Mouse (Mus musculus) neural tube, embryonic 12.5 days (tissue): ENCODE results near the gene Ralgps1. TPM values are rescaled to one million over a fixed set of nuclear protein-coding genes. Genes with fewer than 3 reads are reported as not detected.

Experiments
- ATAC-seq: fragments of 200-750 bp; cut with Nextera tagmentation; 2 replicates; pipeline ENCODE4 v1.8.0; 2017; ENCODE audit warnings: low read depth, mild to moderate bottlenecking, moderate TSS enrichment, moderate library complexity; ENCODE audit not compliant: low FRiP score
- H3K27ac ChIP-seq: fragments of 300-500 bp; sonication (generic); 2 replicates; pipeline ENCODE4 v1.5.1; 2016
- H3K27me3 ChIP-seq: fragments of 300-500 bp; sonication (generic); replicated peaks from 2 replicates; pipeline ENCODE4 v1.6.1; 2016; ENCODE audit warnings: mild to moderate bottlenecking
- H3K36me3 ChIP-seq: fragments of 300-500 bp; sonication (generic); 2 replicates; pipeline ENCODE4 v1.6.1; 2016; ENCODE audit warnings: mild to moderate bottlenecking
- H3K4me1 ChIP-seq: fragments of 300-500 bp; sonication (generic); 2 replicates; pipeline ENCODE4 v1.6.1; 2016
- H3K4me2 ChIP-seq: fragments of 300-500 bp; sonication (generic); replicated peaks from 2 replicates; pipeline ENCODE4 v1.6.1; 2016; ENCODE audit warnings: mild to moderate bottlenecking
- H3K4me3 ChIP-seq: fragments of 300-500 bp; sonication (generic); 2 replicates; pipeline ENCODE4 v1.5.1; 2016
- H3K9ac ChIP-seq: fragments of 300-500 bp; sonication (generic); 2 replicates; pipeline ENCODE4 v1.6.1; 2016; ENCODE audit warnings: mild to moderate bottlenecking
- H3K9me3 ChIP-seq: fragments of 300-500 bp; sonication (generic); 2 replicates; pipeline ENCODE4 v1.6.1; 2016; ENCODE audit warnings: mild to moderate bottlenecking
- WGBS: fragments of 180-500 bp; shearing (Covaris S2); methylation state at CpG from one replicate; pipeline ENCODE4 v1.1.7; 2016; 5-methylcytosine and 5-hydroxymethylcytosine counted together
- polyA plus RNA-seq: library from polyadenylated mRNA; unstranded; fragments of >200 nt; fragmentation: Nextera tagmentation; extraction: Ambion mirVana; gene quantifications from 2 replicates; pipeline ENCODE4 v1.2.1, GENCODE M21; 2016

Ralgps1 gene
- polyA plus RNA-seq = 25.9 and 27.6 TPM in 2 replicates

DNA sequence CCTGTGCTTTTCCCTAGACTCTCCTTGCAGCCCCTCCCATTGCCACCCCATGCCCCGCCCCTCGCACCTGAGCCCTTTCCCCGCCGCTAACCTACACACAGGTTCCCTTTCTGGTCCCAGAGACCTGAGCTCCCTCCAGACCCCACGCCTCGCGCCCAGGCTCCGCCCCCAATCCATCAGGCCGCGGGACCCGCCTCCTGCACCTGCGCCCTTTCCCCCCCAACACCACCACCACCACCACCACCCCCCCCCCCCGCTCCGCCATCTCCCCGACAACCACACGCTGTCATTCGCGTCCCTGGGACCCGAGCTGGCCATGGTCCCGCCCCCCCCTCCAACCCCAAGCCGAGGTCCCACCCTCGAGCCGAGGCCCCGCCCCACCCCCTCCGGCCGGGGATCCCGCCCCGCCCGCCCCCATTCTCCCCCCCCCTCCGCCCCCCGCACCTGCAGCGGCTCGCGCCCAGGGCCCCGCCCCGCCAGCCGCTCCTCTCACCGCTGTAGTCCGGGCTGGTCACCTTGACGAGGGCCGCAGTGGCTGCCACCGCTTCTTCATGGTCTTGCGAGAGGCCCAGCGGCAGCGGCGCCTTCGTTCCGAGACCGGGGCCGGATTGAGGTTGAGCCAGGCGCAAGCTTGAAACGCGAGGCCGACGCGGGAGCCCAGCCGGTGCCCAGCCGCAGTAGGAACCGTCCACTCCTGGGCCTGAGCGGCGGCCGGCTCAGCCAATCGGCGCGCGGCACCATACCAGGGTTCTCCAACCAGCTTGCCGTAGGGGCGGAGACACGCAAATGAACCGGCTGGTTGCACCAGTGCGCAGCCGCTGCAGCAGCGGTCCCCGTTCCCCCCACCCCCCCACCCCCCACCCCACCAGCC is at the start of gene Ralgps1:
Gene Ralgps1 (minus strand): TSS at position 710 of the 871 bp plus-strand sequence.
- Histone ChIP-seq H3K9ac (peak within 1 kb of the TSS; percentile 67), H3K9me3 (no peaks in the 10 kb centered on the region), H3K4me3 (peak within 1 kb of the TSS; percentile 73), H3K4me1 (peaks cover 10% of the 10 kb centered on the region; the same call in 1 of the 2 replicates), H3K27me3 (no peaks in the 10 kb centered on the region), H3K36me3 (no peaks in the 10 kb centered on the region), H3K27ac (peak within 1 kb of the TSS; percentile 97), H3K4me2 (peak within 1 kb of the TSS; percentile 84)
- WGBS = under 1% methylated on average over 53 of the region's 74 CpGs
- ATAC-seq = peak; percentile 99

DNA sequence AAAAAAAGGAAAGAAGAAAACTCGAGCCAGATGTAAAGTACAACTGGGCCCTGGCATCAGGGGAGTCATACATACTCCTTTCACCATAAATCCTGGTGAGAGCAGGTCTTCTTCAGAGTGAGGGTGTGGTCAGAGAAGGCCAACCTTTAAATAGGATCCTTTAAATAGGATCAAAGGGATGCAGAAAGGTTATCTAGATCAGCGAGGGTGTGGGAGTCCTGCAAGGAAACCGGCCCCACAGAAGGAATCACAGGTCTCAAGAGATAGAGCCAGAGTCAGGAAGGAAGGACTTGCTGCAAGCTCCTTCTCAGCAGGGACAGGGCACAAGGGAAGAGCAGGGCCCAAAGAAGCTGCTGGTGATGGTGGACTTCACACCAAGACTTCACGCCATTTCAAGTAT is 46.2 kb upstream of the Ralgps1 start:
- Histone ChIP-seq H3K27me3 (no peaks in the 10 kb centered on the region), H3K9ac (no peak overlapping the region), H3K4me2 (no peak overlapping the region), H3K4me3 (no peak overlapping the region), H3K36me3 (peaks cover 12% of the 10 kb centered on the region), H3K4me1 (no peaks in the 10 kb centered on the region), H3K27ac (no peak overlapping the region), H3K9me3 (no peaks in the 10 kb centered on the region)
- WGBS = 83% methylated on average over 4 of the region's 4 CpGs
- no peak for ATAC-seq

DNA sequence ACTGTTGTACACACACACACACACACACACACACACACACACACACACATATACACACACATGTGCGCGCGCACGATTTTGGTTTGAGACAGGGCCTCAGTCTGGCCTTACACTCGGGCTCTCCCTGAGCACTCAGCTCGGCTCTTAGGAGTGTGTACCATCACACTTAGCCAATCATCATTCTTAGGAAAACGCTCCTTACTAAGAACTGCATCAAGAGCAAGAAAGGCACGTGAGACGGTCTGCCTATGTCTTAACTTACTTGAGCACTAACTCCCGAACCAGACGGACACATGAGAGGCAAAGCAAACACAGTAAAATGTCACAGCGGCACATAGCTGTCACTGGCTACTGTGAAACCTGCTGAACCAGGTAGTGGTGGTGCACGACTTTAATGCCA is 42.7 kb upstream of the Ralgps1 start:
- no peak for ATAC-seq
- H3K9ac ChIP-seq = no peak overlapping the region
- H3K4me2 ChIP-seq = no peak overlapping the region
- peaks cover 27% of the 10 kb centered on the region for H3K36me3 ChIP-seq
- no peak overlapping the region for H3K4me3 ChIP-seq
- H3K27me3 ChIP-seq = no peaks in the 10 kb centered on the region
- H3K4me1 ChIP-seq = no peaks in the 10 kb centered on the region
- WGBS = 95% methylated on average over 13 of the region's 13 CpGs
- H3K9me3 ChIP-seq = no peaks in the 10 kb centered on the region
- no peak overlapping the region for H3K27ac ChIP-seq

DNA sequence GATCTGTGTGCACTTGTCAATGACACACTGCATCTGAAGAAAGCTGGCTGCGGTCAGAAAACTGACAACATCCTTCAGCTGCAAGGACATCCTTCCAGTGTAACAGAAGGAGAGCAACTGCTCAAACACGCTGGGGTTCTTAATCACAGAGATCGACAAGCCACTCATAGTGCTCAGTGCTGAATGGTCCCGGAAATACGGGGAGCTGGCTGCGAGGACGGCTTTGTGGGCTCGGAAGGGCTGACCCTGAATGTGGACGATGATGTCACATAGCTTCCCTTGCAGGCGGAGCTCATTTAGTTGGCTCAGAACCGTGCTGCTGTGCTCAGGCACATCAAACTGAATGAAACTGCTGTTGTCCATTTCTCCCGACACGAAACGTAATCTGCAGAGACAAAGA is 40.8 kb upstream of the Ralgps1 start:
- Histone ChIP-seq H3K9me3 (no peaks in the 10 kb centered on the region), H3K4me1 (no peaks in the 10 kb centered on the region), H3K27ac (no peak overlapping the region), H3K4me3 (no peak overlapping the region), H3K27me3 (no peaks in the 10 kb centered on the region), H3K9ac (no peak overlapping the region), H3K36me3 (peaks cover 27% of the 10 kb centered on the region), H3K4me2 (no peak overlapping the region)
- 85% methylated on average over 14 of the region's 14 CpGs for WGBS
- no peak for ATAC-seq

DNA sequence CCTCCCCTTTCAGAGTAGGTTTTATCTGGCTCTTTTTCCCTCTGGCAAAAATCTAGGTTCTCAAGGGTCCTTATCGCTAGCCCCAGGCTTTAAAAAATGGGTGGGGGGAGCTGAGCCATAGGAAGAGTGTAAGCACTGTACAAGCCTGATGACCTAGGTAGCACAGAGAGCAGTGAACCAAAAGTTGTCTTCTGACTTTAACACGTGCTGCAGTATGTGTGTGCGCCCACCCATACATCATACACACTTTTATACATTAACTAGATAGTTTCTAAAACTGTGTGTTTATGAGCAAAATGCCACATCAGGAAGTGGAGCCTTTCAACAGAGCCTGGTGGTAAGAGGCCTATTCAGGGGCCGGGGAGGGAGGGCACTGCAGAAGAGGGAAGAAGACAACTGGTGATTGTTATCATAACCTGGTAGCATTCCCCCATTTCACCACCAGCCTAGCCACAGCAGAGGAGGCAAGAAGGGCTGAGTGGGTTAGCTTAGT is 32.3 kb upstream of the Ralgps1 start:
- Histone ChIP-seq H3K9me3 (no peaks in the 10 kb centered on the region), H3K9ac (no peak overlapping the region), H3K4me2 (no peak overlapping the region), H3K4me1 (no peaks in the 10 kb centered on the region), H3K27me3 (no peaks in the 10 kb centered on the region), H3K27ac (no peak overlapping the region), H3K4me3 (no peak overlapping the region), H3K36me3 (no peaks in the 10 kb centered on the region)
- 88% methylated on average over 4 of the region's 4 CpGs for WGBS
- ATAC-seq = no peak

DNA sequence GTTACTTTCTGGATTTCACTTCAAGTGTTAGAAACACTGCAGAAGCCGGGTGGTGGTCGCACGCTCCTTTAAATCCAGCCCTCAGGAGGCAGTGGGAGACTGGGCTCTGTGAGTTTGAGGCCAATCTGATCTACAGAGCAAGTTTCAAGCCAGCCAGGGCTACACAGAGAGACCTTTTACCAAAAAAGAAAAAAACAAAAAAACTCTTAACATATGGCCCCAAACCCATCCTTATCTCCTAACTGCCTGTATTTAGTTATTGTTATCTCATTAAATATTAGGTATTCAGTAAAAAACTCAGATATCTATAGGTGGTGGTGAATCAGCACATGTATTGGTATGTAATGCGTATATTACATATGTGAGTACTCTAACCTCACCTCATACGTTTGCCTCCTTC is 31.4 kb upstream of the Ralgps1 start:
- Histone ChIP-seq H3K27ac (no peak overlapping the region), H3K4me2 (no peak overlapping the region), H3K36me3 (no peaks in the 10 kb centered on the region), H3K4me3 (no peak overlapping the region), H3K27me3 (no peaks in the 10 kb centered on the region), H3K4me1 (no peaks in the 10 kb centered on the region), H3K9ac (no peak overlapping the region), H3K9me3 (no peaks in the 10 kb centered on the region)
- no peak for ATAC-seq
- 67% methylated on average over 5 of the region's 5 CpGs for WGBS

GRCm38 (mm10) chr2:33402236-33402635 is 30.9 kb upstream of the Ralgps1 start:
- Histone ChIP-seq H3K4me2 (no peak overlapping the region), H3K9ac (no peak overlapping the region), H3K27me3 (no peaks in the 10 kb centered on the region), H3K27ac (no peak overlapping the region), H3K4me1 (no peaks in the 10 kb centered on the region), H3K4me3 (no peak overlapping the region), H3K36me3 (no peaks in the 10 kb centered on the region), H3K9me3 (no peaks in the 10 kb centered on the region)
- ATAC-seq = no peak
- 38% methylated on average over 7 of the region's 7 CpGs for WGBS

GRCm38 (mm10) chr2:33401217-33401616 is 29.9 kb upstream of the Ralgps1 start:
- Histone ChIP-seq H3K4me1 (no peaks in the 10 kb centered on the region), H3K4me2 (no peak overlapping the region), H3K36me3 (no peaks in the 10 kb centered on the region), H3K9me3 (no peaks in the 10 kb centered on the region), H3K27ac (no peak overlapping the region), H3K9ac (no peak overlapping the region), H3K4me3 (no peak overlapping the region), H3K27me3 (no peaks in the 10 kb centered on the region)
- 32% methylated on average over 3 of the region's 3 CpGs for WGBS
- no peak for ATAC-seq

DNA sequence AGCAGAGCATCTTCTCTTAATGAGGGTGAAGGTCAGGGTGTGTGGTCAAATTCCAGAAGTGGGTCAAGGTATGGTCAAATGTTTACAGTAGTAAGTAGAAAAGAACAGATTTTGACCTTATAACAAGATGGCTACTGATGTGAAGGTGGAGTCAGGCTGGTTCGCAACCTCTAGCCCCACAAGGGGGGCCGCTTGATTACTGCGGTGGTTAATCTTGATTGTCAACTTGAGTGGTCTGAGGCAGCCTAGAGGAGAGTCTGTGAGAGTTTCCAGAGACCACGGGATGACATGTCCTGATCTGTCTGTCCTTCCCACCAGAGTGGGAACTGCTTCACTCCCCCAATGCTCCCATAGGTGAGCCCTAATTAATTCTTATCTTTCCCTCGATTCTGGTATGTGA is 29.3 kb upstream of the Ralgps1 start:
- H3K4me3 ChIP-seq = no peak overlapping the region
- no peak for ATAC-seq

DNA sequence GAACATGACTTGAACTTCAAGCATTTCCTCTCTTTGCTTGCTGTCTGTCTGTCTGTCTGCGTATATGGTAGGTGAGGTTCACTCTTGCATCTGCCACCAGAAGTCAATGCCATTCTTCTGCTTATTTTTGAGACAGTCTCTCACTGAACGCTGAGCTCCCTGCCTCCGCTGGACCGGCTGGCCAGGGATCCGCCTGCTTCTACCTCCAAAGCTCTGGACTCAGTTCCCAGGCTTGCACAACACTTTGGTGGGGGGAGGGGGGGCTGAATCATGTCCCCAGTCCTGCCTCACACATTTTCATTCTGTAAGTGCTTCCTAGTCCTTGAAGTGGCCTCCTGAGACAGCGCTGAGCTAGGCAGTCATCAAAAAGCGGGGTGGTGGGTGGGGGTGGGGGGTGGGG is 27.8 kb upstream of the Ralgps1 start:
- no peak overlapping the region for H3K27ac ChIP-seq
- H3K4me1 ChIP-seq = no peaks in the 10 kb centered on the region
- H3K9me3 ChIP-seq = no peaks in the 10 kb centered on the region
- 85% methylated on average over 7 of the region's 7 CpGs for WGBS
- no peak for ATAC-seq
- no peak overlapping the region for H3K4me3 ChIP-seq
- no peak overlapping the region for H3K4me2 ChIP-seq
- no peak overlapping the region for H3K9ac ChIP-seq
- no peaks in the 10 kb centered on the region for H3K27me3 ChIP-seq
- H3K36me3 ChIP-seq = no peaks in the 10 kb centered on the region

More for the DNA sequence above, 29.3 kb upstream of the Ralgps1 start:
- WGBS = 79% methylated on average over 5 of the region's 5 CpGs
- no peaks in the 10 kb centered on the region for H3K36me3 ChIP-seq
- no peaks in the 10 kb centered on the region for H3K9me3 ChIP-seq
- no peak overlapping the region for H3K9ac ChIP-seq
- H3K4me2 ChIP-seq = no peak overlapping the region
- H3K27ac ChIP-seq = no peak overlapping the region
- H3K27me3 ChIP-seq = no peaks in the 10 kb centered on the region
- H3K4me1 ChIP-seq = no peaks in the 10 kb centered on the region

GRCm38 (mm10) chr2:33397036-33397435 is 25.8 kb upstream of the Ralgps1 start:
- no peaks in the 10 kb centered on the region for H3K27me3 ChIP-seq
- H3K4me3 ChIP-seq = no peak overlapping the region
- H3K36me3 ChIP-seq = no peaks in the 10 kb centered on the region
- ATAC-seq = no peak
- H3K4me2 ChIP-seq = no peak overlapping the region
- no peak overlapping the region for H3K27ac ChIP-seq
- no peaks in the 10 kb centered on the region for H3K9me3 ChIP-seq
- H3K9ac ChIP-seq = no peak overlapping the region
- no peaks in the 10 kb centered on the region for H3K4me1 ChIP-seq
- WGBS = 72% methylated on average over 4 of the region's 4 CpGs

DNA sequence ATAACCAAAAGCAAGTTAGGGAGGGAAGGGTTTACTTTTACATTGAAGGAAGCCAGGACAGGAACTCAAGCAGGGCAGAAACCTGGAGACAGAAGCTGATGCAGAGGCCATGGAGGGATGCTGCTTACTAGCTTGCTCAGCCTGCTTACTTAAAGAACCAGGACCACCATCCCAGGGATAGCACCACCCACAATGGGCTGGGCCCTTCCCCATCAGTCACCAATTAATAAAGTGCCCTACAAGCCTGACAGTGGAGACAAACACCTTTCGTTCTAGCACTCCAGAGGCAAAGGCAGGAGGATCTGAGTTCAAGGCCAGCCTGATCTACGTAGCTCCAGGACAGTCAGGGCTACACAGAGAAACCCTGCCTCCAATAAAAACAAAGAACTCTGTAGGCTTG is 23.8 kb upstream of the Ralgps1 start:
- Histone ChIP-seq H3K4me1 (no peaks in the 10 kb centered on the region), H3K4me2 (no peak overlapping the region), H3K9ac (no peak overlapping the region), H3K36me3 (no peaks in the 10 kb centered on the region), H3K27me3 (no peaks in the 10 kb centered on the region), H3K4me3 (no peak overlapping the region), H3K9me3 (no peaks in the 10 kb centered on the region), H3K27ac (no peak overlapping the region)
- ATAC-seq = no peak
- 82% methylated on average over 2 of the region's 2 CpGs for WGBS
